Mouse (Mus musculus): ENCODE data around the gene Cfap70.

Cfap70 gene

DNA sequence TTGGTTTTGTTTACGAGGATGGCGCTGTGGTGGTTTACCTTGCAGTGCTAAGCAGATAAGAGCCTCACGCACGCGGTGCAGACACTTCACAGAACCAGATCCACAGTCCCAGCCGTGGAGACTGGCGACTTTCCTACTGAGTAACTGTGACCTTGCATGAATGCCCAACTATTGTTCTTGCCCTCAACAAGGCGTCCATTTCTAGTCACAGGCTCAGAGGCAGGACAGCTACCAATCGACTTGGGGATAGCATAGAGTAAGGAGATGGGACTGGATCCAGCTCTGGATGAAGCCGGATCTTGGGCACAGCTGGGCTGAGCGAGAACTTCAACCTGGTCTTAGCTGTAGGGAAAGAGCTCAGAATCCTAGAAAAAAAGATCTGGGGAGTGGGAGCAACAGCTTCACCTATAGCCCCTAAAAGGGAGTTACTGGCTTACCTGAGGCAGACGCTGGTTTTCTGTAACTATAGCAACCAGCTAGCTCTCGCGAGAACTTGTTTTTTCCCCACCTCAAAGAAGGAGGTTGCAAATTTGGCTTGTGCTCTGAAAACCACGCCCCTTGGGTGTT lies at the start of gene Cfap70:
Gene Cfap70 (minus strand): TSS at position 462 of the 567 bp plus-strand sequence.
- peak; percentile 80 for DNase-seq (ENCODE audit: extremely low spot score)

DNA sequence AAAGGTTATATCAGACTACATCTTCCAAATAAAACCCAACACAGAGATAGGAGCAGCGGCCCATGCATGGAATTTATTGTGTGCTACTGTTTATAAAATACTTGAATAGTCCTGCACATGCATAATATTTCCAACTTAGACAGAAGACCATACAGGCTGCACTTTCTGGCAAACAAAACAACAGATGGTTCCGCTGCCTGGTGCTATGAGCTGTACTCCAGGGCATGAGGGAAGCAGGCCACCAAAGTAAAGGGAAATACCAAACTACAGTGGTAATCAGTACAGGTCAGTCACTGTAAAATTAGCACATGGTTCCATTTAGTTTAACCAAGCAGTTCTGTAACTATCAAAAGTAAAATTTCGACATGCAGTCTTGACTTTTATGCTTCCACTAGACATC lies 48.0 kb upstream of the Cfap70 start:
- DNase-seq (ENCODE audit: extremely low spot score) = no peak

DNA sequence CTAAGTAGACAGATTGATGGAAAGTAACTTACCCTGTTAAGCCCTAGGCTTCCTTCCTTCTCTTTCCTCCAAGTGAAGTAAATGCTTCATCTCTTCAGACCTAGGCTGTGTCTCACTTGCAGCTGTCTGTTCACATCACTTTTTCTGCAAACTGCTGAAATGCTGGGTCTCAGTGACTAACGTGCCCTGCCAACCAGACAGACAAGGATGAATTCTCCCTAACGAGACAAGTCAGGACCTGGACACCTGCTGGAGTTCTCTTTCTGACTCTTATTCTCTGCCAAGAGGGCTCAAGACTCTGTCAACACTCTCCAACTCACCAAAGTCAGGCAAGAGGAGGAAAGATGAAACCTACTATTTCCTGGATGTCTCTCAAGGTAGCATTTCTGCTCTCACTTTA lies 44.6 kb upstream of the Cfap70 start, which contains the start of gene Mss51:
Gene Mss51 (minus strand): TSS at position 299 of the 400 bp plus-strand sequence.
- DNase-seq (ENCODE audit: extremely low spot score) = no peak

DNA sequence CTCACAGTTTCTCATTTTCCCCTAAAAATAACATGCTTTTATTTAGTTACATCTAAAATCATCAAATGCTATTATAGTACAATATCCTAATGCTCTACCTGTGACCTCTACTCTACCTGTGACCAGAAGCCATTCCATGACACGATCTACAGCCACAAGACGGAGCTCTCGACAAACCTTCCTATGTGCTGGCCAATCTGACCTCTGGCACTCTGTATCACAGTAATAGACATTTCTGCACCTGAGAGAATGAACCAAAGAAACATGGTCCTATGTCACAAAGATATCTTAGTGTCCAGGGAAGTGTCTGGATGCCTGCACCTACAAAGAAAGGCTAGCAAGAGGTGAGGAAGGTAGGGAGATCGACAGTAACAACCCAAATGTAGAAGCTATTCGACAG lies 34.0 kb upstream of the Cfap70 start:
- DNase-seq (ENCODE audit: extremely low spot score) = no peak

DNA sequence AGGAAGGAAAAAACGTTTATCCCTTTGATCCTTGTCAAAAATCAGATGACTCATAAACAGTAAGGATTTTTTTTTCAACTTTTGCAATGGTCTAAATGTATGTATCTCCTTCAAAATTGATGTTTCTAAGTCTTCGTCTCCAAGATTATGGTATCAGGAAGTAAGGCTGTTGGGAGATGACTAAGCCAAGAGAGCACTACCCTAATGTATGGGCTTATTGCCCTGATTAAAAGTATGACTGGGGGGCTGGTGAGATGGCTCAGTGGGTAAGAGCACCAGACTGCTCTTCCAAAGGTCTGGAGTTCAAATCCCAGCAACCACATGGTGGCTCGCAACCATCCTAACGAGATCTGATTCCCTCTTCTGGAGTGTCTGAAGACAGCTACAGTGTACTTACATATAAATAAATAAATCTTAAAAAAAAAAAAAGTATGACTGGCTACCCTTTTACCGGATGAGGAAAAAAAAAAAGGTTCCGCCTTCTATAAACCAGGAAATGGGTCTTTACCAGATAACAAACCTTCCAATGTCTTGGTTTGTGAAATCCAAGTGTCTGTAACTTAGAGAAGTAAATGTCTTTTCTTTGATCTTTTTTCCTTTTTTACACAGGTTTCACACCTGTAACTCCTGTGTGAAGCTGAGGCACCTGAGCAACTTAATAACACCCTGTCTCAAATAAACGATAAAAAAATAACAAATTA lies 30.2 kb upstream of the Cfap70 start:
- no peak for DNase-seq (ENCODE audit: extremely low spot score)

DNA sequence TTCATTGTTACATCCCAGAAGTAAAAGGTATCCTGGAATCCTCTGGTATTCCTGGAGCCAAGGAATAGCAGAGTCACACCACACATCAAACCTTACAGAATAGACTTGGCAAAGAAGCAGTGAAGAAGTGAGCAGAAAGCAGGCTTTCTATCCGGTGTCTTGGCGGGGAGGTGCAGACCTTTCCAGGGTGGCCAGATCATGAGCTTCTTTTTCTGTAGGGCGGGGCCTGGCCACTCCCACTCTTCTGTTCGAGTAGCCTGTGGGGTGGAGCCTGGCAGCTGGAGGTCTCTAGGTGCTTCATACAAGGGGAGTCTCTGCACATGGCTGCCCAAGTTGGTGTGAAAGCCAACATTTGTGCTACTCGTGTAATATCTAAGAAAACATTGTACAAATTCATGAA lies 29.2 kb upstream of the Cfap70 start:
- no peak for DNase-seq (ENCODE audit: extremely low spot score)

DNA sequence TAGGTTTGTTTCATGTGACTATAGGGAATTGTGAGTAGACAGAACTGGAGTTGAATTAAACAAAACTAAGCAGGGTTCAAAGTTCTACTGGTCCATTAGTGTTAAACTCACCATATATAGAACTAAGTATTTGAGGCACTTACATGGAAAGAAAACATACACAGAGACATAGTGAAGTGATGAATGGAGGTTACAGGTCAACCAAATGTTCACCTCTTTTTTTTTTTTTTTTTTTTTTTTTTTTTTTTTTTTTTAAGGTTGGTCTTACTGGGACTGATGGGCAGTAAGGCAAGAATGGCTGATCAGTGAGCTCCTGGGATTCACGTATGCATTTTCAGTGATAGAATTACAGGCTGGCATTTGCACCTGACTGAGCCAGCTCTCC lies 28.2 kb upstream of the Cfap70 start:
- DNase-seq (ENCODE audit: extremely low spot score) = no peak

DNA sequence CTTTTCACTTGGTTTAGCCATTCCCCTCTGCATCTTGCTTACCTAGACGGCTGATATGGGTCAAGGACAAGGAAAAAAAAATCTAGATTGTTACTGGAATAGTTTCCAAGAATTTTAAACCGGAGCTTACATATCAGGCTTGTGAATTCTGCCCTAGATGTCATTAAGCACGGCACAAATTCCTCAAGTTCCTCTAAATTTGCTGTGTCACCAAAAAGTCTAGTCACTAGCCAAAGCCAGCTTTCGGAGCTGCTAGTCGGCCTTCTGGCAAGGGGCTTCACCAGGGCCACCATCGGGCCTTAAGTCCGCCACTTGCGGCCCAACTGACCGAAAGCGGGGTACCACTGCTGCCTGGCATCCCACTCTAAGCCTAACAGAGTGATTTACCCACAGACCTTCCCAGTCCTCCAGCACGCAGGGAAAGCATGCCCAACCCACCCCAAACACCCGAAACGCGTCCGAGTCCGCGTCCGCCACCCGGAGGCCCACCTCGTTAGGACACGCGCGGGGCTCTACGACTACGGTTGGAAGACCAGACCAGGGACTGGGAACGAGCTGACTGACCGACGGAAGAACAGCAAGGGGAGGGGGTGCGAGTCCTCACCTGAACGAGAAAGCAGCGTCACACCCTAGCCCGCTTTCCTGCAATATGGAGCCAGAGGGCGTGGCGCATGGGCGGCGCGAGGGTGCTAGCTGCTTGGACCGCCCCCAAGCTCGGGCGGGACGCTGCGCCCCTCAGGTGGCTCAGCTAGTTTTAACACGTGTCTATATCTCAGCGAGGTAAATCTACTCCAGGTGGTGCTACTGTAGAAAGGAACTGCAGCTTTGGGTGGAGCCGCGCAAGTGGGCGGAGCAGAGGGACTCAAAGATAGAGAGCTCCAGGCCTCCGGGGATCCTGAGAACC lies 27.5 kb upstream of the Cfap70 start, which contains the start of gene Anxa7:
Gene Anxa7 (minus strand): TSS at position 843 of the 904 bp plus-strand sequence.
- peak; percentile 79 for DNase-seq (ENCODE audit: extremely low spot score)

DNA sequence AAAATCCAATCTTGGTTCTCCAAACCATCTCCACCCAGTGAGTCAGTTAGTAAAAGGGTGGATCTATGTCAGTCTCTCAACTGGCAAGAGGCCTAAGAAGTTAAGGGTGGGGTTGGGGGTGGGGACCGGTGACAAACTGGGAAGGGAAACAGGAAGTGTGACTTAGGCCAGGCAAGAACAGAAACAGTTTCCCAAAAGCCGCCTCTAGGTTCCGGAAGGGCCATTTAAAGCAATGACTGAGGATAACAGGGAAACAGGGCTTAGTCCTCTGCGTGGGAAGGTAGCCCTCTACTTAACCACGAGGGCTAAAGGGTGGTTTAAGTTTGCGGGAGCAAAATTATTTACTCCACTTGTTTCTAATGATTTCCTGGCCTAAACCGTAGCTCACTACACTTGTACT lies 26.8 kb upstream of the Cfap70 start:
- peak; percentile 17 for DNase-seq (ENCODE audit: extremely low spot score)

DNA sequence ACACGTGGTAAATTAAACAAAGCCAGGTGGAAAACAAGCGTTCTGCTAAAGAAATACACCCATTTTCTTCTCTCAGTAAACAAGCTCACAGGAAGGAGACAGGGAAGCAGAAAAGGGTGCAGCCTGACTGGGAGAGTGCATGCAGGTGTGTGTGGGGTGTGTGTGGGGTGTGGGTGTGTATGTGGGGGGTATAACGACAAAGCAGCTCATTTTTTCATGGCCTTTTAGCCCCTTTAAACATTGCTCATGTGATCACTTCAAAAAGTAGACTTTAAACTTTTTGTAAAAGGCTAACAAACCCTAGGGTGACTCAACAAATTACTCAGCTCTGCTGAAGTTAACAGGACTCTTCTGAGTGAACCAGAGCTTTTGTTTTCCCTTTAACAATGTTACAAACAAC lies 26.4 kb upstream of the Cfap70 start:
- no peak for DNase-seq (ENCODE audit: extremely low spot score)

DNA sequence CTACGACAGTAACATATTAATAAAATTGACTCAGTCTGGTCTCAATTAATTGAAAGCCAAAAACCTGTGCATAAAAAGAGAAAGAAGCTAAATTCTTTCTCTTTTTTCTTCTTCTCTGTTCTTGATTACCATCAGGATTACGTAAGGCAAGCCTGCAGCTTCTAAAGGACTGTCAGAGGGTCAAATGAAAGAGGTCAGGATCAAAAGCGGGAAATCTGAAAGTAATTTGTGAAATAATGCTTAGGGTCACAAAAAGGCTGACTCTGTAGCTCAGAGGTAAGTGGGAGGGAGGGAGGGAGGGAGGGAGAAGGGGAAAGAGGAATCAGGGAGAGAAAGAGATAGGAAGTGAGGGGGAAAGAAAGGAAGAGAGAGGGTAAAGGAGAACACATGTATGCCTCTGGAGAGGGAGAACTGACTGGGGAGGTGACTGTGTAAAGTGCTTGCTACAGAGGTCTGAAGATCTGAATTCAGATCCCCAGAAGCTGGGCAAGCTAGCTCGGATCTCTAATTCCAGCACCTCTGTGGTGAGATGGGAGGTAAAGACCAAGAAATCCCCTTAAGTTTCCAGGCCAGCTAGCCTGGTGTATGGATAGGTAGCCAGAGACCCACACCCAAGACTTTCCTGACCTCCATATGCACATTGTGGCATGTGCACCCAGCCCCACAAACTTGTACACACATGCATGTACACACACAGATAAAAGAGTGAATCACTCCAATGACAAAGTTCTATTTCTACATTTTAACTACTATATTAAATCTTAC lies 25.4 kb upstream of the Cfap70 start:
- DNase-seq (ENCODE audit: extremely low spot score) = peak; percentile 8

DNA sequence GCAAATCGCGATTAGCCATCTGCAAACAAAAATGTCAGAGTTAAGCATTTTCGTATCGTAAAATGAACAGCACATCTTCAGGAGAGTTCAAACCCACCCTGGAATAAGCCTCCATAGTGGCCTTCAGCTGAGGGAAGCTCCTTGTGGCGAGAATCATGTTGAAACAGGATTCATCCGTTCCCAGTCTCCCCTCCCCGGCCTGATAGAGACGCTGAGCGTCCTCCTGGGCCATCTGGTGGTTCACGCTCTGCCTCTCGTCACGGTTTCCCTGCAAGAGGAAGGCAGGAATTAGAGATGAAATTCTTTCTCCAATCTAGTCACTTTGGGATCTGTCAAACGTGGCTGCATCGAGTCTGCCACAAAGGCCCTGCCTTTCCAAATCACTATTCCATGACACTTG lies 8.2 kb upstream of the Cfap70 start:
- DNase-seq (ENCODE audit: extremely low spot score) = no peak

DNA sequence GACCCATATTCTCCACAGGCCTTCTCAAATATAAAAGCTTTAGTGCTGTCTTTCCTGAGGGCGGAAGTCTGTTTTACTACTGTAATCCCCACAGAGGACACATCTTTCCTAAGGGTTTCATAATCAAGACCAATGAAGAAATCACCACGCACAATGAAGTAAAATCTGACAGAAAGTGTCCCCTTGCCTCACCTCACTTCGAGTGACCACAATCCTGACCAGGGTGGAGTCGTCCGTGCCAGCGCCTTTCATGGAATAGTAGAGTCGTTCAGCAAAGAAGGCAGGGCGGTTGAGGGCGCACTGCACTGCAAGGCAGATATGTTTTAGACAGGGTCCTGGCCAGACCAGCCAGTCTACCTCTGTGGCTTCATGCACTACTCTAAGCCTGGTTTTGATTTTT lies 6.4 kb upstream of the Cfap70 start:
- no peak for DNase-seq (ENCODE audit: extremely low spot score)

DNA sequence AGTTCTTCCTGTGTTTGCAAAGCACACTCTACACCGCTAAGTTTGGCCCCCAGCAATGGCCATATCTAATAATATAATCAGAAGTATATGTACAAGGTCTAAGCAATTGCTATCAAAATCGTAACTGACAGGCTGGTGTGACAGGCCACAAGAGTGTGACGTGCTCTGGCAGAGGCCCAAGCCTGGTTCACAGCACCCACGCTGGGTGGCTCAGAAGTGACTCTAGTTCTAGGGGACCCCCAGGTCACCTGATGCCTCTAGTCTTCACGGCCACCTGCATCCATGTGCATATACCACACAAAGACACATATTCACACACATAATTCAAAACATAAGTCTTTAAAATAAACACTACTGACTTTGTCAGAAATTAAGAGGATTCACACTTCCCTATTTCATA lies 903 bp upstream of the Cfap70 start:
- no peak for DNase-seq (ENCODE audit: extremely low spot score)

DNA sequence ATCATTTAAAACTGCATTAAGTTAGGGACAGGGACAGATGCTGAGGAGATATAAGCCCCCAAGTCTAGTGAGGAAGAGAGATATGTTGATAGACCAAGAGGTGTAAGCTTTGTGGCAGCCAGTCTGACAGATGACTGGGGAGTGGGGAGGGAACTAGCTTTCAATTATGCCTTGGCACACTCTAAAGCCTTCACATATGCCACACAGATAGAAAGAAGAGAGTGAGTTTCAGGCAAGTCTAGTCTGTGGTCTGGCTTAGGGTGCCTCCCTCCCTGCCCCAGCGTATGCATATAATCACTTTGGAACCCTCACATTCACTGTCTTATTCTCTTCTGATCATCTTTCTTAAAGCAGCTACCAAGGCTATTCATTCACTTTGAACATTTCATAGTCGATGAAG lies 724 bp downstream of the Cfap70 start:
- no peak for DNase-seq (ENCODE audit: extremely low spot score)

DNA sequence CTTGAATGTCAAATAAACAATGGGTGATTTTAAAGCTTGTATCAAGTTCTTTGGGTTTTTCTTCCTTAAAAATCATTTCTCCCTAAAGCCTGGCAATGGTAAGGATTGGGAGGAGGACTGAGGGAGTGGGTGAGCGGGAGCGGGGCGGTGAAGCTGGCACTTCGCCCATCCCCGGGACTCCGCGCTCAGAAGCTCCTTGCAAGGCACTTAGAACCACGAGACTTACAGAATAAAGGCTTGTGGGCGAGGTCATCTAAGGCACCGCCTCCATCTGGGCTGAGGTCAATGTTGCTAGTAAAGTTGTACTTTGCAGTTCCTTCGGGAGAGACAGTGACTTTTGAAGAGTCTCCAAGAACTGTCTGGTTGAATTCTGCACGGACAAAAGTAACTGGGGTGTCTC lies 4.8 kb downstream of the Cfap70 start:
- no peak for DNase-seq (ENCODE audit: extremely low spot score)

DNA sequence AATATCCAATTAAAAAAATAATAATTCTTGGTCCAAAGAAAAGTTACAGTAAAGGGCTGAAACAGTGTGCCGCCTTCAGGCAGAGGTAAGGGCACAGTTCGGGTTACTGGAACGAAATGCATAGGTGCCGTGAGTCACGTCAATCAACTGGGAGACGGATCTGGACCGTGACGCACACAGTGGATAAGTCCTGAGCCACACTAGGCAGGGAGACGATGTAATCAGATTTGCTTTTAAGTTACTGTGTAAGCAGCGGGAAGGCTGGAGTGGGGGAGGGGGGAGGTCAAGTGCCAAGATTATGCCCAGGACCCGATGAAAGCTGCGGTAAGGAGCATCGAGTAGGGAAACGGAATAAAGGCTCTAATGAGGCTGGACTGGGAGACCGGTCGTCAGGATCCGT lies 9.8 kb downstream of the Cfap70 start:
- no peak for DNase-seq (ENCODE audit: extremely low spot score)

DNA sequence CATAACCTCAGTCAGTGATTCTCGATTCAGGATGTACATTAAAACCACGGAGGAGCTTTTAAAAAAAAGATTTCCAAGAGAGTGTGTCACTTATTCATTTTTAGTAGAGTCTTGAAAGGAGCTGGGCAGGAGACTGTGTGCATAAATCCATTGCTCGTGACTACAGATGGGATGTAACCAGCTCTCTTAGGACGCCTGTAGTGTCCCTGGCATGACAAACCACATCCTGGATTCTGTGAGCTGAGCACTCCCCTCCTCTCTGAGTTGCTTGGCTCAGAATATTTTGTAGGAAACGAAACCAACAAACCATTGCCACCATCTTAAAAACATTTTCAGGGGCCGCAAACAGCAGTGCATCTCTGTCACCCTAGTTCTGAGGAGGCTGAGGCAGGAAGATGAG lies 15.1 kb downstream of the Cfap70 start:
- no peak for DNase-seq (ENCODE audit: extremely low spot score)

DNA sequence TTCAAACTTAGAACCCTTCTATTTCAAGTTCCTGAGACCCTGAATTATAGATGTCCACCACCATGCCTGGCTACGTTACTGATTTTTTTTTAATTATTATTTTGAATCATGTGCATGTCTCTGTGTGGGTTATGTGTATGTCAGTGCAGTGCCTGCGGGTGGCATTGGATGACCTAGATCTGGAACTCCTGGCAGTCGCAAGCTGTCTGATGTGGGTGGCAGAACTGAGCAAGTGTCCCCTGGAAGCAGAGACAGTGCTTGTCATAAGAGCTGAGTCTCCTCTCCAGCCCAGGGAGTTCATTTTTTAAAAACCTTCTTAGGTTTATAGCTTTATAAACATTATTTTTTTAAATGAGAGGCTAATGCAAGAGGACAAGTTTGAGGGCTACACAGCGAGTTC lies 19.6 kb downstream of the Cfap70 start:
- no peak for DNase-seq (ENCODE audit: extremely low spot score)

DNA sequence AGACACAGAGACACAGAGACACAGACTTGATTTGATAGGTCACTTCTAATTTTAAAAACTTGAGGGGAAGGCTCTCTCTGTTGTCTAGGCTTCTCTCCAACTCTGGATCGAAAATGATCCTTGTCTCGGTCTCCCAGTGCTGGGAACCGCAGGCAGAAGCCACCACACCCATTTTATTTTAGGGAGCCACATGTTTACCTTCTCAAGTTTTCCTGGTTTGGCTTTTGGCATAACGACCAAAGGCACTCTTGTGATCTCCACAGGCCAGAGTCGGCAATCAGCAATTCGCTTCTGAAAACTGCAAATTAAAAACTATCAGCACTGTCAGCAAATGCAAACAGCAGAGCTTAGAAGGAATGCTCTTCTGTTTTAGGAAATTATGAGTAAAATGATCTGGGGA lies 20.3 kb downstream of the Cfap70 start:
- no peak for DNase-seq (ENCODE audit: extremely low spot score)

DNA sequence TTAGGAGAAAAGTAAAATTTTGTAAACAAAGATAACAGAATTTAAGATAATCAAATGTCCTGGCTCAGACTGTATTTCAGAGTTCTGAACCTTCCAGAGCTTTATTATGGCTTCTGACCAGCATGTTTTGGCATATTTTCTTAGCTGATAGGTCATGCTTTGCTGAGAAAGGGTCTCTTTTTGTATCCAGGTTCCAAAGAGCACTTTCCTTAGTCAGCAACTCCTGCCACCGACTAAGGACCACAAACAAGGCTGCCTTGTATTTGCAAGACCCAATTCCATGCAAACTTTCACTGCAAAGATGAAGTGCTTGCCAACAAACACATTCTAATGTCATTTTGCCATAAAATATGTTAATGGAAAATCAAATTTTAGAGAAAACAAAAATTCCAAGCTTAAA lies 22.2 kb downstream of the Cfap70 start:
- DNase-seq (ENCODE audit: extremely low spot score) = no peak

DNA sequence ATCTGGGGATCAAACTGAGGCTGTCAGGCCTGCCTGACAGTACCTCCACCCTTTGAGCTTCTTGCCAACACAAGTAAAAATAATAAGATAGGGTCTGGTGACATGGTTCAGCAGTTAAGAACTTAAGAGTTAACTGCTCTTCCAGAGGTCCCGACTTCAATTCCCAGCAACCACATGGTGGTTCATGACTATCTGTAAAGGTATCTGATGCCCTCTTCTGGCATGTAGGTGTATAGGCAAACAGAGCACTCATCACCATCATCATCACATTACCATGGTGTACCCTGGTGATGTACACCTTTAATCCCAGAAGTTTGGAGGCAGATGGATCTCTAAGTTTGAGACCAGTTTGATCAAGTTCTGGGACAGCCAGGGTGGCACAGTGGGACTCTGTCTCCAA lies 23.4 kb downstream of the Cfap70 start:
- DNase-seq (ENCODE audit: extremely low spot score) = no peak
